Mouse (Mus musculus) midbrain, embryonic 12.5 days (tissue): ENCODE data around the gene Rufy3. TPM values are rescaled to one million over a fixed set of nuclear protein-coding genes. Genes with fewer than 3 reads are reported as not detected.

Experiments
- ATAC-seq: fragments of 200-750 bp; cut with Nextera tagmentation; 2 replicates; pipeline ENCODE4 v1.8.0; 2017; ENCODE audit warnings: low read depth, moderate TSS enrichment, moderate library complexity; ENCODE audit not compliant: low FRiP score
- H3K27ac ChIP-seq: fragments of 300-500 bp; sonication (generic); replicated peaks from 2 replicates; pipeline ENCODE4 v1.5.1; 2016; ENCODE audit warnings: mild to moderate bottlenecking
- H3K27me3 ChIP-seq: fragments of 300-500 bp; sonication (generic); 2 replicates; pipeline ENCODE4 v1.6.1; 2016; ENCODE audit warnings: mild to moderate bottlenecking
- H3K36me3 ChIP-seq: fragments of 300-500 bp; sonication (generic); 2 replicates; pipeline ENCODE4 v1.6.1; 2016
- H3K4me1 ChIP-seq: fragments of 300-500 bp; sonication (generic); 2 replicates; pipeline ENCODE4 v1.6.1; 2016
- H3K4me2 ChIP-seq: fragments of 300-500 bp; sonication (generic); replicated peaks from 2 replicates; pipeline ENCODE4 v1.6.1; 2016; ENCODE audit warnings: mild to moderate bottlenecking, moderate library complexity
- H3K4me3 ChIP-seq: fragments of 300-500 bp; sonication (generic); 2 replicates; pipeline ENCODE4 v1.5.1; 2016; ENCODE audit warnings: mild to moderate bottlenecking
- H3K9ac ChIP-seq: fragments of 300-500 bp; sonication (generic); replicated peaks from 2 replicates; pipeline ENCODE4 v1.6.1; 2016; ENCODE audit warnings: mild to moderate bottlenecking, moderate library complexity
- H3K9me3 ChIP-seq: fragments of 300-500 bp; sonication (generic); 2 replicates; pipeline ENCODE4 v1.6.1; 2016; ENCODE audit warnings: mild to moderate bottlenecking
- WGBS: fragments of 180-500 bp; shearing (Covaris S2); methylation state at CpG from one replicate; pipeline ENCODE4 v1.1.7; 2016; 5-methylcytosine and 5-hydroxymethylcytosine counted together
- polyA plus RNA-seq: library from polyadenylated mRNA; unstranded; fragments of >200 nt; fragmentation: Nextera tagmentation; extraction: Ambion mirVana; gene quantifications from 2 replicates; pipeline ENCODE4 v1.2.1, GENCODE M21; 2016

The Rufy3 gene
- polyA plus RNA-seq, 1 experiment from 2014 or later: 210 TPM

GRCm38 (mm10) chr5:88643491-88643890, 78.7 kb downstream of the Rufy3 start:
- Histone ChIP-seq H3K9me3 (no peaks in the 10 kb centered on the region), H3K27ac (no peak overlapping the region), H3K27me3 (no peaks in the 10 kb centered on the region), H3K4me1 (no peaks in the 10 kb centered on the region), H3K36me3 (peaks cover 88% of the 10 kb centered on the region), H3K9ac (no peak overlapping the region), H3K4me3 (no peak overlapping the region), H3K4me2 (no peak overlapping the region)
- 93% methylated on average over 9 of the region's 9 CpGs for WGBS
- ATAC-seq: no peak

GRCm38 (mm10) chr5:88644901-88645300, 80.1 kb downstream of the Rufy3 start:
- H3K4me2 ChIP-seq: no peak overlapping the region
- no peak overlapping the region for H3K9ac ChIP-seq
- no peak for ATAC-seq
- H3K4me1 ChIP-seq: no peaks in the 10 kb centered on the region
- no peak overlapping the region for H3K27ac ChIP-seq
- 89% methylated on average over 2 of the region's 2 CpGs for WGBS
- H3K9me3 ChIP-seq: no peaks in the 10 kb centered on the region
- H3K4me3 ChIP-seq: no peak overlapping the region
- H3K36me3 ChIP-seq: peaks cover 93% of the 10 kb centered on the region
- H3K27me3 ChIP-seq: no peaks in the 10 kb centered on the region

- no peak for ATAC-seq
- 86% methylated on average over 5 of the region's 5 CpGs for WGBS
Observed at GRCm38 (mm10) chr5:88645405-88645804, 80.6 kb downstream of the Rufy3 start.

GRCm38 (mm10) chr5:88649250-88650173, 84.7 kb downstream of the Rufy3 start:
- Histone ChIP-seq H3K27me3 (no peaks in the 10 kb centered on the region), H3K4me3 (no peak overlapping the region), H3K9me3 (no peaks in the 10 kb centered on the region), H3K4me2 (no peak overlapping the region), H3K4me1 (no peaks in the 10 kb centered on the region), H3K27ac (no peak overlapping the region), H3K9ac (no peak overlapping the region), H3K36me3 (peaks cover 79% of the 10 kb centered on the region)
- 91% methylated on average over 17 of the region's 17 CpGs for WGBS
- no peak for ATAC-seq

More at GRCm38 (mm10) chr5:88645405-88645804, 80.6 kb downstream of the Rufy3 start:
- Histone ChIP-seq H3K9me3 (no peaks in the 10 kb centered on the region), H3K36me3 (peaks cover 97% of the 10 kb centered on the region), H3K27ac (no peak overlapping the region), H3K27me3 (no peaks in the 10 kb centered on the region), H3K9ac (no peak overlapping the region), H3K4me2 (no peak overlapping the region), H3K4me1 (no peaks in the 10 kb centered on the region), H3K4me3 (no peak overlapping the region)

GRCm38 (mm10) chr5:88652589-88652988, 87.7 kb downstream of the Rufy3 start:
- no peaks in the 10 kb centered on the region for H3K4me1 ChIP-seq
- no peak for ATAC-seq
- no peak overlapping the region for H3K9ac ChIP-seq
- no peak overlapping the region for H3K27ac ChIP-seq
- H3K36me3 ChIP-seq: peaks cover 59% of the 10 kb centered on the region
- H3K4me3 ChIP-seq: no peak overlapping the region
- H3K9me3 ChIP-seq: no peaks in the 10 kb centered on the region
- no peaks in the 10 kb centered on the region for H3K27me3 ChIP-seq
- 93% methylated on average over 5 of the region's 5 CpGs for WGBS
- H3K4me2 ChIP-seq: no peak overlapping the region

- no peaks in the 10 kb centered on the region for H3K4me1 ChIP-seq
- no peak for ATAC-seq
- peaks cover 57% of the 10 kb centered on the region for H3K36me3 ChIP-seq
- no peak overlapping the region for H3K4me2 ChIP-seq
- H3K9ac ChIP-seq: no peak overlapping the region
- H3K27me3 ChIP-seq: no peaks in the 10 kb centered on the region
- no peak overlapping the region for H3K4me3 ChIP-seq
- H3K9me3 ChIP-seq: no peaks in the 10 kb centered on the region
- WGBS: 96% methylated on average over 1 of the region's 1 CpGs
- no peak overlapping the region for H3K27ac ChIP-seq
Observed at GRCm38 (mm10) chr5:88657868-88658267, 93.0 kb downstream of the Rufy3 start.

GRCm38 (mm10) chr5:88663151-88663550, 98.3 kb downstream of the Rufy3 start:
- no peak overlapping the region for H3K9ac ChIP-seq
- H3K9me3 ChIP-seq: no peaks in the 10 kb centered on the region
- 92% methylated on average over 3 of the region's 3 CpGs for WGBS
- no peak overlapping the region for H3K4me3 ChIP-seq
- no peak overlapping the region for H3K4me2 ChIP-seq
- H3K4me1 ChIP-seq: no peaks in the 10 kb centered on the region
- H3K27ac ChIP-seq: no peak overlapping the region
- H3K27me3 ChIP-seq: no peaks in the 10 kb centered on the region
- peaks cover 84% of the 10 kb centered on the region for H3K36me3 ChIP-seq
- ATAC-seq: no peak

- Histone ChIP-seq H3K27ac (no peak overlapping the region), H3K4me3 (no peak overlapping the region), H3K9ac (no peak overlapping the region), H3K4me1 (no peaks in the 10 kb centered on the region), H3K9me3 (no peaks in the 10 kb centered on the region), H3K4me2 (no peak overlapping the region), H3K36me3 (peaks cover 86% of the 10 kb centered on the region), H3K27me3 (no peaks in the 10 kb centered on the region)
- 92% methylated on average over 5 of the region's 5 CpGs for WGBS
- ATAC-seq: no peak
Observed at GRCm38 (mm10) chr5:88663875-88664274, 99.0 kb downstream of the Rufy3 start.

GRCm38 (mm10) chr5:88674703-88675442, 110.0 kb downstream of the Rufy3 start:
- 1% methylated on average over 46 of the region's 47 CpGs for WGBS
- H3K9ac ChIP-seq: peak overlapping the region; percentile 96
- H3K27ac ChIP-seq: peak overlapping the region; percentile 98
- no peaks in the 10 kb centered on the region for H3K9me3 ChIP-seq
- H3K4me1 ChIP-seq: peaks cover 22% of the 10 kb centered on the region
- peak overlapping the region; percentile 97 for H3K4me3 ChIP-seq
- ATAC-seq: peak; percentile 64
- no peaks in the 10 kb centered on the region for H3K27me3 ChIP-seq
- H3K4me2 ChIP-seq: peak overlapping the region; percentile 70
- H3K36me3 ChIP-seq: peaks cover 21% of the 10 kb centered on the region

- H3K36me3 ChIP-seq: peaks cover 13% of the 10 kb centered on the region
- H3K27me3 ChIP-seq: no peaks in the 10 kb centered on the region
- peak; percentile 93 for ATAC-seq
- H3K9me3 ChIP-seq: no peaks in the 10 kb centered on the region
- peaks cover 22% of the 10 kb centered on the region for H3K4me1 ChIP-seq
- WGBS: under 1% methylated on average over 71 of the region's 127 CpGs
- H3K9ac ChIP-seq: peak within 1 kb of the TSS; percentile 96
- peak within 1 kb of the TSS; percentile 97 for H3K4me3 ChIP-seq
- H3K27ac ChIP-seq: peak within 1 kb of the TSS; percentile 98
- H3K4me2 ChIP-seq: peak within 1 kb of the TSS; percentile 70
Observed at GRCm38 (mm10) chr5:88675443-88676387, 110.9 kb downstream of the Rufy3 start, which contains the start of gene Grsf1. Gene Grsf1, minus strand, starts transcription at chr5:88676171.

GRCm38 (mm10) chr5:88678929-88679328, 114.1 kb downstream of the Rufy3 start:
- 66% methylated on average over 7 of the region's 7 CpGs for WGBS
- Histone ChIP-seq H3K9me3 (no peaks in the 10 kb centered on the region), H3K36me3 (no peaks in the 10 kb centered on the region), H3K27ac (no peak overlapping the region), H3K4me2 (no peak overlapping the region), H3K4me1 (peaks cover 14% of the 10 kb centered on the region), H3K4me3 (no peak overlapping the region), H3K9ac (no peak overlapping the region), H3K27me3 (no peaks in the 10 kb centered on the region)
- no peak for ATAC-seq
